Mouse (Mus musculus) liver, embryonic 11.5 days (tissue): ENCODE results near the gene 1700024B05Rik. TPM values are rescaled to one million over a fixed set of nuclear protein-coding genes. Genes with fewer than 3 reads are reported as not detected.
"Not testable (repeated sequence)": the region's sequence is repeated elsewhere in the genome, so short reads cannot be mapped to it uniquely, and the experiment has no call there.

Experiments used
- ATAC-seq: fragments of 200-750 bp; cut with Nextera tagmentation; replicated peaks from 2 replicates; pipeline ENCODE4 v1.8.0; 2017; ENCODE audit warnings: moderate number of reproducible peaks, mild to moderate bottlenecking, moderate TSS enrichment, moderate library complexity; ENCODE audit not compliant: low FRiP score
- DNase-seq: peaks from one replicate; pipeline ENCODE4 v3.0.0-alpha.2; 2017; ENCODE audit warnings: low spot score
- H3K27ac ChIP-seq: fragments of 300-500 bp; sonication (generic); 2 replicates; pipeline ENCODE4 v1.5.1; 2014; ENCODE audit warnings: mild to moderate bottlenecking, low read depth, low read length, control low read depth
- H3K27me3 ChIP-seq: fragments of 300-500 bp; sonication (generic); replicated peaks from 2 replicates; pipeline ENCODE4 v1.6.1; 2014; ENCODE audit warnings: low read length, mixed read lengths; ENCODE audit not compliant: control insufficient read depth, insufficient read depth
- H3K36me3 ChIP-seq: fragments of 300-500 bp; sonication (generic); 2 replicates; pipeline ENCODE4 v1.6.1; 2014; ENCODE audit warnings: mild to moderate bottlenecking, low read length, moderate library complexity, mixed read lengths; ENCODE audit not compliant: control insufficient read depth, insufficient read depth
- H3K4me1 ChIP-seq: fragments of 300-500 bp; sonication (generic); replicated peaks from 2 replicates; pipeline ENCODE4 v1.6.1; 2014; ENCODE audit warnings: low read length, mixed read lengths; ENCODE audit not compliant: control insufficient read depth, insufficient read depth
- H3K4me2 ChIP-seq: fragments of 300-500 bp; sonication (generic); 2 replicates; pipeline ENCODE4 v1.6.1; 2014; ENCODE audit warnings: mild to moderate bottlenecking, control low read depth, moderate library complexity
- H3K4me3 ChIP-seq: fragments of 300-500 bp; sonication (generic); 2 replicates; pipeline ENCODE4 v1.5.1; 2014; ENCODE audit warnings: low read depth, low read length, control low read depth
- H3K9ac ChIP-seq: fragments of 300-500 bp; sonication (generic); 2 replicates; pipeline ENCODE4 v1.6.1; 2014; ENCODE audit warnings: low read depth, low read length, control low read depth
- H3K9me3 ChIP-seq: fragments of 300-500 bp; sonication (generic); 2 replicates; pipeline ENCODE4 v1.6.1; 2016; ENCODE audit warnings: low read length, inconsistent platforms, mixed read lengths; ENCODE audit not compliant: control insufficient read depth
- WGBS: fragments of 180-500 bp; shearing (Covaris S2); extraction: QIAGEN DNeasy Blood & Tissue Kit; methylation state at CpG from one replicate; pipeline ENCODE4 v1.1.7; 2014; 5-methylcytosine and 5-hydroxymethylcytosine counted together
- polyA plus RNA-seq: library from polyadenylated mRNA; unstranded; fragments of >200 nt; fragmentation: Nextera tagmentation; extraction: Ambion mirVana; gene quantifications from 2 replicates; pipeline ENCODE4 v1.2.1, GENCODE M21; 2014

1700024B05Rik gene
- not detected in 2 replicates for polyA plus RNA-seq

DNA sequence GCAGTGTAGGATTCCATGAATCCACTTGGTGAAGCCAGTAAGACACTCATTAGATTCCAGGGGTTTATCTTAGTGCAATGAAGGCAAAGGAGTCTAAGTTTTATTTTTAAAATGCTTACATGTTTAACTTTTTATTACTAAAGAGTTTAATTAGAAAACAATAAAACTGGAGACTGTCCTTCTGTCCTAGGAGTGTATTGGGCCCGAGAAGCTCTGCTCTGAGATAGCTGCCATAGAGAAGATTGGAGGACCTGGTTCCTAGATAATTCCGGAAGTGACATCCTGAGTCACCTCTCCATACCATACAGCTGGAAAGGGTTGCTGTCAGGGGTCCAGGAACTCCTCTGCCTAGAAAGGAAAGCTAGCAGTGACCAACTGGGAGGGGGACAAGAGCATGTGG lies at the start of gene 1700024B05Rik:
1700024B05Rik (plus strand) TSS at position 301 of the 400 bp plus-strand sequence.
- H3K36me3 ChIP-seq, H3K9ac ChIP-seq, H3K4me3 ChIP-seq, H3K27ac ChIP-seq, H3K4me2 ChIP-seq, ATAC-seq, DNase-seq, H3K4me1 ChIP-seq, H3K27me3 ChIP-seq, H3K9me3 ChIP-seq: not testable (repeated sequence)
- 79% methylated on average over 1 of the region's 2 CpGs for WGBS

DNA sequence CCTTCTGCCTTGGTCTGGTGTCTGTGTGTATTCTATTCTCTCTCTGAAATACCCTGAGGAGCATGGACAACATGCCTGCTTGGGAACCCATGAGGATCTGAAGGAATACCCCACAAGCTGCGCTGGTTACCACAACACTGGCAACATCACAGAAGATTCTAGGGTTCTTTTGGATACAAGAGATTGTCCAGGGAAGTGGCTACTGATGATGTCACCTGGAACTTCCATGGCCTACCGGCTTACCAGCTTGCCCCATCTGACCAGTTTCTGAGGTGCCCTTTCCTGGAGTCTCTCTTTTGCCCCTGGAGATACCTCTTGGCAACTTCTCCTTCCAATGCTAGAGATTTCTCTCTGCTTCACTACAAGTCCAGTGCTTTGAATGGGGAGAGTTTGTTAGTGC lies 36.6 kb upstream of the 1700024B05Rik start, which contains the start of gene Gm7980:
Gm7980 (minus strand) TSS at position 101 of the 400 bp plus-strand sequence.
- WGBS: no CpG with 5 or more reads among the region's 2 CpGs
- H3K27ac ChIP-seq, DNase-seq, H3K4me1 ChIP-seq, H3K36me3 ChIP-seq, ATAC-seq, H3K4me2 ChIP-seq, H3K4me3 ChIP-seq, H3K27me3 ChIP-seq, H3K9ac ChIP-seq, H3K9me3 ChIP-seq: not testable (repeated sequence)

DNA sequence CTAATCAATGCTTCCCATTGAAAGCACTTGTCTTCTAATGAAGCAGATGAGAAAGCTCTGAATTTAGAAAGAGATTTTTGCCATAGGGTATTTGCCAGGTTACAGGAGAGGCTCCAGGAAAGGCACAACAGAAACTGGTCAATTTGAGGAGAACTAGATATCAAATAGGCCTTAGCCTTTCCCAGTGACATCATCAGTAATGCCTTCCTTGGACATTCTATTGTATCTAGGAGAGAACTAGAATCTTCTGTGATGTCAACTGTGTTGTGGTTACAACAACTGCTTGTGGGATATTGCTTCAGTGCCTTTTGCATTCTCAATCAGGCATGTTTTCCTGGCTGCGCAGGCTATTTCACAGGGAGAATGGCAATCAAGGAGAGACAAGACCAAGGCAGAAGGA lies 19.1 kb upstream of the 1700024B05Rik start, which contains the start of gene 1700049E17Rik1:
1700049E17Rik1 (plus strand) TSS at position 301 of the 400 bp plus-strand sequence.
- H3K27me3 ChIP-seq, DNase-seq, ATAC-seq, H3K9me3 ChIP-seq, H3K4me1 ChIP-seq, H3K36me3 ChIP-seq, H3K27ac ChIP-seq, H3K4me2 ChIP-seq, H3K4me3 ChIP-seq, H3K9ac ChIP-seq: not testable (repeated sequence)
- WGBS: no CpG with 5 or more reads among the region's 1 CpGs

DNA sequence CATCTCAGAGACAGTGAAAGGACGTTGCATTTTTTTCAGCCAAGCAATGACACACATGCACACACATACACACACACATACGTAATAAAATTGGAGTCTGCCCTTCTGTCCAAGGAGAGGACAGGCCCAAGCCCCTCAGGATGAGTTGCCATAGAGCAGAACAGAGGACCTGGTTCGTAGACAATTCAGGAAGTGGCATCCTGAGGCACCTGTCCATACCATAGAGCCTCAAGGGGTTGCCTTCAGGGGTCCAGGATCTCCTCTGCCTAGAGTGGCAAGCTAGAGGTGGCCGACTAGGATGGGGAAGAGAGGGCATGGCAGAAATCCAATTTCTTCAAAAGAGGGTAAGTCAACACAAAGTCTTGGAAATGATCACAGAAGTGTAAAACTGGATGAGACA lies 20.3 kb downstream of the 1700024B05Rik start:
- H3K27ac ChIP-seq, H3K4me3 ChIP-seq, H3K9me3 ChIP-seq, ATAC-seq, H3K4me1 ChIP-seq, H3K27me3 ChIP-seq, H3K36me3 ChIP-seq, H3K4me2 ChIP-seq, H3K9ac ChIP-seq, DNase-seq: not testable (repeated sequence)
- WGBS: 67% methylated on average over 4 of the region's 4 CpGs

DNA sequence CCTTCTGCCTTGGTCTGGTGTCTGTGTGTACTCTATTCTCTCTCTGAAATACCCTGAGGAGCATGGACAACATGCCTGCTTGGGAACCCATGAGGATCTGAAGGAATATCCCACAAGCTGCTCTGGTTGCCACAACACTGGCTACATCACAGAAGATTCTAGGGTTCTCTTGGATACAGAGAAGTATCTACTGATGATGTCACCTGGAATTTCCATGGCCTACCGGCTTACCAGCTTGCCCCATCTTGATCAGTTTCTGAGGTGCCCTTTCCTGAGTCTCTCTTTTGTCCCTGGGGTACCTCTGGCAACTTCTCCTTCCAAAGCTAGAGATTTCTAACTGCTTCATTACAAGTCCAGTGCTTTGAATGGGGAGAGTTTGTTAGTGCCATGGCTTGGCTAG lies 24.0 kb downstream of the 1700024B05Rik start, which contains the start of gene Gm6401:
Gm6401 (minus strand) TSS at position 101 of the 400 bp plus-strand sequence.
- H3K27me3 ChIP-seq, H3K4me1 ChIP-seq, DNase-seq, H3K9ac ChIP-seq, H3K4me2 ChIP-seq, ATAC-seq, H3K36me3 ChIP-seq, H3K9me3 ChIP-seq, H3K27ac ChIP-seq, H3K4me3 ChIP-seq: not testable (repeated sequence)
- 87% methylated on average over 1 of the region's 1 CpGs for WGBS

DNA sequence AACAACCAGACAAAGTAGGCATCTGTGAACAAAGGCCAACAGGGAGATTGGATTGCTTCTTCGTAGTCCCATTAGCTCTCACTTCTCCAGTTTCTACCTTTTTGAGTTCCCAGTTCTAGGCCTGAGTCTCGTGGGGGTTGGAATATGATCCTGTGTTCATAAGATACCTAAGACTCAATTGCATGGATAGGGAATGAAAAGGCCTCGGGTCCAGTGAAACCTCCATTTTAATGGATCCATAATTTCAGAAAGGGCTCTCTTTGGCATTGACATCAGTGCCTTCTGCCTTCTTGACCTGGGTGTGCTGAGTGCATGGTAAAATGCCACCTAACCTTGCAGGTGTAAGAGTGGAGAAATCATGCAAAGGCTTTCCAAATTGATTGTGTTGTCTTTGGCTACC lies 24.8 kb downstream of the 1700024B05Rik start:
- H3K27ac ChIP-seq, H3K27me3 ChIP-seq, H3K4me3 ChIP-seq, H3K9ac ChIP-seq, H3K36me3 ChIP-seq, DNase-seq, H3K4me1 ChIP-seq, H3K9me3 ChIP-seq, H3K4me2 ChIP-seq, ATAC-seq: not testable (repeated sequence)
- WGBS: 64% methylated on average over 3 of the region's 3 CpGs

DNA sequence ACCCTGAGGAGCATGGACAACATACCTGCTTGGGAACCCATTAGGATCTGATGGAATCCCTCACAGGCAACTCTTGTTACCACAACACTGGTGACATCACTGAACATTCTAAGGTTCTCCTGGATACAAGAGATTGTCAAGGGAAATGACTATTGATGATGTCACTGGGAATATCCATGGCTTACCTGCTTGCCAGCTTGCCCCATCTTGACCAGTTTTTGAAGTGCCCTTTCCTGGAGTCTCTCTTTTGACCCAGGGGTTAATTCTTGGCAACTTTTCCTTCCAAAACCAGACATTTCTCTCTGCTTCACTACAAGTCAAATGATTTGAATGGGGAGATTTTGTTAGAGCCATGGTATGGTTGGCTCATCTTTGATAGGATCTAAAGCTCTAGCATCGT lies 39.4 kb downstream of the 1700024B05Rik start, which contains the start of gene Gm3543:
Gm3543 (minus strand) TSS at position 101 of the 400 bp plus-strand sequence.
- H3K4me2 ChIP-seq, DNase-seq, H3K27me3 ChIP-seq, H3K9ac ChIP-seq, H3K36me3 ChIP-seq, H3K4me3 ChIP-seq, H3K9me3 ChIP-seq, H3K4me1 ChIP-seq, H3K27ac ChIP-seq, ATAC-seq: not testable (repeated sequence)
- WGBS: no CpG with 5 or more reads among the region's 1 CpGs

Other genes with a start within 250 kb of the 1700024B05Rik start
- not detected in 2 replicates for gene Gm8068, start 242.1 kb upstream of the 1700024B05Rik start, polyA plus RNA-seq
- not detected in 2 replicates for gene Gm7929, start 193.4 kb upstream of the 1700024B05Rik start, polyA plus RNA-seq
- gene Gm47189, start 171.6 kb upstream of the 1700024B05Rik start, polyA plus RNA-seq: not detected in 2 replicates
- gene Gm7980, start 36.7 kb upstream of the 1700024B05Rik start, polyA plus RNA-seq: not detected in 2 replicates
- gene 1700049E17Rik1, start 19.0 kb upstream of the 1700024B05Rik start, polyA plus RNA-seq: not detected in 2 replicates
- not detected in 2 replicates for gene Gm6401, start 23.9 kb downstream of the 1700024B05Rik start, polyA plus RNA-seq
- not detected in 2 replicates for gene Gm3543, start 39.3 kb downstream of the 1700024B05Rik start, polyA plus RNA-seq
- not detected in 2 replicates for gene Gm7951, start 173.4 kb downstream of the 1700024B05Rik start, polyA plus RNA-seq
- gene Gm17027, start 218.6 kb downstream of the 1700024B05Rik start, polyA plus RNA-seq: not detected in 2 replicates
- gene Gm3573, start 246.8 kb downstream of the 1700024B05Rik start, polyA plus RNA-seq: not detected in 2 replicates